Mouse (Mus musculus): ENCODE measurements at regions not wholly inside any gene's neighbourhood (a gene's known extent, or its start where the extent isn't known, plus 50 kb on each side); places are given as distances from the start of the nearest gene placed in this dataset.

GRCm38 (mm10) chr1:80062121-80062520 lies 156.2 kb downstream of the Fam124b start:
- TF ChIP-seq POLR2A (IDR thresholded peaks at IDR 0.05; ENCODE audit: insufficient read depth, low read depth, low read length) (no peak), CTCF (IDR thresholded peaks at IDR 0.05) (no peak), EP300 (IDR thresholded peaks at IDR 0.05; ENCODE audit: insufficient read depth, low read depth, low read length) (no peak)

Measured in heart, adult 2 months (tissue).